Mouse (Mus musculus) intestine, embryonic 15.5 days (tissue): ENCODE measurements around the gene Ubtf. TPM values are rescaled to one million over a fixed set of nuclear protein-coding genes. Genes with fewer than 3 reads are reported as not detected.
"Not testable (repeated sequence)": the region's sequence is repeated elsewhere in the genome, so short reads cannot be mapped to it uniquely, and the experiment has no call there.

Source experiments
- ATAC-seq: fragments of 200-750 bp; cut with Nextera tagmentation; 2 replicates; pipeline ENCODE4 v1.8.0; 2017; ENCODE audit warnings: moderate TSS enrichment, moderate library complexity
- H3K27ac ChIP-seq: fragments of 300-500 bp; sonication (generic); 2 replicates; pipeline ENCODE4 v1.5.1; 2015; ENCODE audit warnings: mild to moderate bottlenecking, inconsistent platforms
- H3K27me3 ChIP-seq: fragments of 300-500 bp; sonication (generic); replicated peaks from 2 replicates; pipeline ENCODE4 v1.6.1; 2015; ENCODE audit warnings: inconsistent platforms
- H3K36me3 ChIP-seq: fragments of 300-500 bp; sonication (generic); 2 replicates; pipeline ENCODE4 v1.6.1; 2015; ENCODE audit warnings: inconsistent platforms
- H3K4me1 ChIP-seq: fragments of 300-500 bp; sonication (generic); replicated peaks from 2 replicates; pipeline ENCODE4 v1.6.1; 2015; ENCODE audit warnings: inconsistent platforms
- H3K4me2 ChIP-seq: fragments of 300-500 bp; sonication (generic); replicated peaks from 2 replicates; pipeline ENCODE4 v1.6.1; 2015; ENCODE audit warnings: mild to moderate bottlenecking, inconsistent platforms
- H3K4me3 ChIP-seq: fragments of 300-500 bp; sonication (generic); replicated peaks from 2 replicates; pipeline ENCODE4 v1.5.1; 2015; ENCODE audit warnings: inconsistent platforms
- H3K9ac ChIP-seq: fragments of 300-500 bp; sonication (generic); 2 replicates; pipeline ENCODE4 v1.6.1; 2015; ENCODE audit warnings: inconsistent platforms
- H3K9me3 ChIP-seq: fragments of 300-500 bp; sonication (generic); 2 replicates; pipeline ENCODE4 v1.6.1; 2016; ENCODE audit warnings: inconsistent platforms
- WGBS: fragments of 180-500 bp; shearing (Covaris S2); methylation state at CpG from one replicate; pipeline ENCODE4 v1.1.7; 2015; 5-methylcytosine and 5-hydroxymethylcytosine counted together
- polyA plus RNA-seq: library from polyadenylated mRNA; unstranded; fragments of >200 nt; fragmentation: Nextera tagmentation; extraction: Ambion mirVana; gene quantifications from 2 replicates; pipeline ENCODE4 v1.2.1, GENCODE M21; 2015

Gene Ubtf
- polyA plus RNA-seq = 77.8 and 80.2 TPM in 2 replicates

GRCm38 (mm10) chr11:102319410-102319792 lies at the start of gene Ubtf:
TSS of gene Ubtf (minus strand) at chr11:102319742.
- Histone ChIP-seq H3K4me3 (peak within 1 kb of the TSS; percentile 69), H3K27me3 (no peaks in the 10 kb centered on the region), H3K4me2 (peak within 1 kb of the TSS; percentile 96), H3K4me1 (peaks cover 21% of the 10 kb centered on the region), H3K27ac (peak within 1 kb of the TSS; percentile 98), H3K9me3 (no peaks in the 10 kb centered on the region), H3K36me3 (peaks cover 6% of the 10 kb centered on the region), H3K9ac (peak within 1 kb of the TSS; percentile 100)
- WGBS = under 1% methylated on average over 25 of the region's 25 CpGs
- ATAC-seq = no peak

DNA sequence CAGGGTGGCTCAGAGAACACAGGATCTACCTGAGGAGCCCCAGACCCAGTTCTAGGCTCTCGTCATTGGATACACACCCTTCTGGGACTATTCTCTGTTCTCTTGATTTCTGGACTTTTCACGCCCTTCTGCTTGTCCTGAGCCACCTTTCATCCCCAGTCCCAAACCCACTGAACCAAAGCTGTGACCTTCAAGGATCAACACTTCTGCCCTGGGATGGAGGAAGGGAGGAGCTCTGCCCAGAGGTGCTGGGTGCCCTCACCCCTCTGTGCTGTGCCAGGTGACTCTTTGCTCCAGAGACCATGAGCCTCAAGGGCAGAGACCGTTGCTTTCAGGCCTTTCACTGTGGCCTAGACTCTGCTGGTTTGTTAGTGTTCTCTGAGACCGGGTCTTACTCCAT lies 49.7 kb upstream of the Ubtf start:
- ATAC-seq = no peak
- 77% methylated on average over 4 of the region's 4 CpGs for WGBS
- Histone ChIP-seq H3K4me1 (no peaks in the 10 kb centered on the region), H3K9me3 (no peaks in the 10 kb centered on the region), H3K9ac (no peak overlapping the region), H3K4me2 (no peak overlapping the region), H3K27ac (no peak overlapping the region), H3K4me3 (no peak overlapping the region), H3K27me3 (0 out of 2 replicates have a peak, but pooled peaks cover 4% of the 10 kb centered on the region), H3K36me3 (no peaks in the 10 kb centered on the region)

- no peak overlapping the region for H3K4me2 ChIP-seq
- H3K27me3 ChIP-seq = 0 out of 2 replicates have a peak, but pooled peaks cover 4% of the 10 kb centered on the region
- no peak overlapping the region for H3K9ac ChIP-seq
- H3K27ac ChIP-seq = no peak overlapping the region
- no peak overlapping the region for H3K4me3 ChIP-seq
- H3K4me1 ChIP-seq = no peaks in the 10 kb centered on the region
- H3K36me3 ChIP-seq = no peaks in the 10 kb centered on the region
- no peak for ATAC-seq
- WGBS = 80% methylated on average over 5 of the region's 5 CpGs
- H3K9me3 ChIP-seq = no peaks in the 10 kb centered on the region
Measured at GRCm38 (mm10) chr11:102368347-102368746, 48.8 kb upstream of the Ubtf start.

- H3K9me3 ChIP-seq = no peaks in the 10 kb centered on the region
- no peak overlapping the region for H3K4me3 ChIP-seq
- WGBS = 77% methylated on average over 9 of the region's 9 CpGs
- H3K4me1 ChIP-seq = no peaks in the 10 kb centered on the region
- no peak overlapping the region for H3K4me2 ChIP-seq
- no peaks in the 10 kb centered on the region for H3K36me3 ChIP-seq
- H3K9ac ChIP-seq = no peak overlapping the region
- 0 out of 2 replicates have a peak, but pooled peaks cover 3% of the 10 kb centered on the region for H3K27me3 ChIP-seq
- no peak overlapping the region for H3K27ac ChIP-seq
- no peak for ATAC-seq
Measured at GRCm38 (mm10) chr11:102367504-102368280, 48.1 kb upstream of the Ubtf start.

DNA sequence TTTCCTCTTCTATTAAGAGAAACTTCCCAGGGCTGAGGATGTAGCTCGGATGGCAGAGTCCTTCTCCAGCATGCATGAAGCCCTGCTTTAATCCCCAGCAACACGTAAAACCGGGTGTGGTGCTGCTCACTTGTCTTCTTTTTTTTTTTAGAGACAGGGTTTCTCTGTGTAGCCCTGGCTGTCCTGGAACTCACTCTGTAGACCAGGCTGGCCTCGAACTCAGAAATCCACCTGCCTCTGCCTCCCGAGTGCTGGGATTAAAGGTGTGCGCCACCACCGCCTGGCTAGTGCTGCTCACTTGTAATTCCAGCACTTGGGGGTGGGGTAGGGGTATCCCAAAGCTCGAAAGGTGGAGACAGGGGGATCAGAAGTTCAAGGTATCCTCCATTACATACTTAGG lies 46.6 kb upstream of the Ubtf start, which contains the start of gene Slc4a1:
Gene Slc4a1, minus strand, starts transcription at position 101 of the 400 bp plus-strand sequence.
- not testable (repeated sequence) for H3K27ac ChIP-seq, H3K27me3 ChIP-seq, H3K9ac ChIP-seq, H3K36me3 ChIP-seq, H3K4me1 ChIP-seq, H3K9me3 ChIP-seq, H3K4me3 ChIP-seq, ATAC-seq, H3K4me2 ChIP-seq
- WGBS = 84% methylated on average over 8 of the region's 8 CpGs

GRCm38 (mm10) chr11:102365699-102366098 lies 46.2 kb upstream of the Ubtf start:
- Histone ChIP-seq H3K36me3 (no peaks in the 10 kb centered on the region), H3K9me3 (no peaks in the 10 kb centered on the region), H3K27me3 (no peaks in the 10 kb centered on the region), H3K4me1 (no peaks in the 10 kb centered on the region), H3K9ac (no peak overlapping the region), H3K27ac (no peak overlapping the region), H3K4me3 (no peak overlapping the region), H3K4me2 (no peak overlapping the region)
- WGBS = 56% methylated on average over 4 of the region's 4 CpGs
- ATAC-seq = no peak

GRCm38 (mm10) chr11:102364570-102365371 lies 45.2 kb upstream of the Ubtf start:
- WGBS = 76% methylated on average over 14 of the region's 14 CpGs

GRCm38 (mm10) chr11:102363623-102364022 lies 44.1 kb upstream of the Ubtf start:
- no peaks in the 10 kb centered on the region for H3K36me3 ChIP-seq
- H3K4me1 ChIP-seq = no peaks in the 10 kb centered on the region
- H3K27ac ChIP-seq = no peak overlapping the region
- H3K27me3 ChIP-seq = no peaks in the 10 kb centered on the region
- no peaks in the 10 kb centered on the region for H3K9me3 ChIP-seq
- H3K9ac ChIP-seq = no peak overlapping the region
- 42% methylated on average over 2 of the region's 2 CpGs for WGBS
- no peak overlapping the region for H3K4me3 ChIP-seq
- no peak overlapping the region for H3K4me2 ChIP-seq
- peak; percentile 79 for ATAC-seq

More at GRCm38 (mm10) chr11:102364570-102365371, 45.2 kb upstream of the Ubtf start:
- H3K27ac ChIP-seq = no peak overlapping the region
- no peaks in the 10 kb centered on the region for H3K27me3 ChIP-seq
- H3K9ac ChIP-seq = no peak overlapping the region
- H3K9me3 ChIP-seq = no peaks in the 10 kb centered on the region
- H3K36me3 ChIP-seq = no peaks in the 10 kb centered on the region
- no peaks in the 10 kb centered on the region for H3K4me1 ChIP-seq
- ATAC-seq = peak; percentile 71; the same call in 1 of the 2 replicates
- no peak overlapping the region for H3K4me3 ChIP-seq
- no peak overlapping the region for H3K4me2 ChIP-seq

- ATAC-seq = no peak
- H3K4me3 ChIP-seq = no peak overlapping the region
Measured at GRCm38 (mm10) chr11:102361776-102362495, 42.4 kb upstream of the Ubtf start.

GRCm38 (mm10) chr11:102358365-102358764 lies 38.8 kb upstream of the Ubtf start:
- H3K9me3 ChIP-seq = no peaks in the 10 kb centered on the region
- 66% methylated on average over 10 of the region's 10 CpGs for WGBS
- no peak overlapping the region for H3K4me2 ChIP-seq
- H3K36me3 ChIP-seq = no peaks in the 10 kb centered on the region
- H3K9ac ChIP-seq = no peak overlapping the region
- H3K4me3 ChIP-seq = no peak overlapping the region
- H3K27ac ChIP-seq = no peak overlapping the region
- H3K27me3 ChIP-seq = peaks cover 11% of the 10 kb centered on the region; the same call in 1 of the 2 replicates
- H3K4me1 ChIP-seq = no peaks in the 10 kb centered on the region
- no peak for ATAC-seq

More at GRCm38 (mm10) chr11:102361776-102362495, 42.4 kb upstream of the Ubtf start:
- H3K4me2 ChIP-seq = no peak overlapping the region
- H3K9me3 ChIP-seq = no peaks in the 10 kb centered on the region
- H3K9ac ChIP-seq = no peak overlapping the region
- 87% methylated on average over 8 of the region's 8 CpGs for WGBS
- H3K4me1 ChIP-seq = no peaks in the 10 kb centered on the region
- H3K36me3 ChIP-seq = no peaks in the 10 kb centered on the region
- peaks cover 9% of the 10 kb centered on the region; the same call in 1 of the 2 replicates for H3K27me3 ChIP-seq
- no peak overlapping the region for H3K27ac ChIP-seq

DNA sequence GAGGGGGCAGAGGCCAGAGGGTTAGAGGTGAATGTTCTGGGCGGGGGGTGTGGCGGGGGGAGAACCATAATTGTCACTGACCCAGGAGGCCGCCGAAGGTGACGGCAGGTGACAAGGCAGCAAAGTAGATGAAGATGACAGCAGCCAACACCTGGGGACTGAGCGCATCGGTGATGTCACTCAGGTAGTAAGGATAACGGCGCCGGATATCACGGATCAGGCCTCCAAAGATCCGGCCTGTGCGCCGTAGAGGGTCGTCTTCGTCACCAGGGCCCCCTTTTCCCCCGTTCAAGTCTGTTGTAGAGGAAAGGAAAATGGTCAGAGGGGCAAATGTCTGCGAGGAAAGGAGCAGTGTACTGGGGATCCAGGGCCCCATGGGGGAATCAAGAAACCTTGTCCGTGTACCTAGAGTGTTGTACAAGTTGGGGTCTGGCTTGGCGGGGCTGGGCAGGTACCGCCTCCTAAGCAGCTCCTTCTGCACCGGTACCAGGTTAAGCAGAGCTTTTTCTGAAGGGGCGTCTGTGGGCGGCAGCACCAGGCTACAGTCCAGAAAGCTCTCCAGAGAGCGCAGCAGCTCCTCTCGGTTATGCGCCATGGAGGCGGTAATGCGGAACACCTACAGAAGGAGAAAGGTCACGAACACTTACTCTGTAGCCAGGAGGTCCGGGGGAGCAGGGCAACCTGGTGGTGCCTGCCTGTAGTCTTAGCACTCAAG lies 37.3 kb upstream of the Ubtf start:
- Histone ChIP-seq H3K4me1 (no peaks in the 10 kb centered on the region), H3K27me3 (peaks cover 11% of the 10 kb centered on the region; the same call in 1 of the 2 replicates), H3K9ac (no peak overlapping the region), H3K4me2 (no peak overlapping the region), H3K4me3 (no peak overlapping the region), H3K27ac (no peak overlapping the region), H3K36me3 (no peaks in the 10 kb centered on the region), H3K9me3 (no peaks in the 10 kb centered on the region)
- WGBS = 60% methylated on average over 31 of the region's 31 CpGs
- no peak for ATAC-seq
